Mouse (Mus musculus) heart, postnatal 4 days (tissue): ENCODE results near the gene Nrgn. TPM values are rescaled to one million over a fixed set of nuclear protein-coding genes. Genes with fewer than 3 reads are reported as not detected.

Experiments used
- DNase-seq: peaks from one replicate; pipeline ENCODE4 v3.0.0; 2021
- total RNA-seq, 2 experiments: library from RNA; stranded (reverse); gene quantifications; 2 replicates each; pipeline ENCODE4 v1.2.3; 2021

Gene Nrgn
- total RNA-seq, 2 experiments from 2014 or later, result 2.0 to 3.1 TPM

DNA sequence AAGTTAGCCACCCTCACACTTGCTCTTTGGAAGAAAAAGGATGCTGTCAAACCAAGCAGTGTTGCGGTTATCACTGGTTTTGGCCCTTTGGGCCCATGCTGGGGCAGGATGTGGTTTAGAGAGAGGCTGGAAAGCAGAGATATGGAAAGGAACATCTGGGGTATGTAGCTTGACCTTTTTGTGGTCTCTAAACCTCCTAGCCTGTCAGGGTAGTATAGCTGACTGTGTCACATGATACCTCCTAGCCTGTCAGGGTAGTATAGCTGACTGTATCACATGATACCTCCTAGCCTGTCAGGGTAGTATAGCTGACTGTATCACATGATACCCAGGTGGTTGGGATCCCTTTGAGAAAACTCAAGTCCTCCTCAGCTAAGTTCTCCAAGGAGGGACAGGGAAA is 1.6 kb upstream of the Nrgn start:
- DNase-seq, result no peak

- DNase-seq, result no peak
These were observed 763 bp downstream of the Nrgn start for GRCm38 (mm10) chr9:37551751-37552531.

- DNase-seq, result no peak
These were observed 2.3 kb downstream of the Nrgn start for GRCm38 (mm10) chr9:37550435-37550834.

GRCm38 (mm10) chr9:37546889-37547288 is 5.8 kb downstream of the Nrgn start:
- DNase-seq, result no peak

DNA sequence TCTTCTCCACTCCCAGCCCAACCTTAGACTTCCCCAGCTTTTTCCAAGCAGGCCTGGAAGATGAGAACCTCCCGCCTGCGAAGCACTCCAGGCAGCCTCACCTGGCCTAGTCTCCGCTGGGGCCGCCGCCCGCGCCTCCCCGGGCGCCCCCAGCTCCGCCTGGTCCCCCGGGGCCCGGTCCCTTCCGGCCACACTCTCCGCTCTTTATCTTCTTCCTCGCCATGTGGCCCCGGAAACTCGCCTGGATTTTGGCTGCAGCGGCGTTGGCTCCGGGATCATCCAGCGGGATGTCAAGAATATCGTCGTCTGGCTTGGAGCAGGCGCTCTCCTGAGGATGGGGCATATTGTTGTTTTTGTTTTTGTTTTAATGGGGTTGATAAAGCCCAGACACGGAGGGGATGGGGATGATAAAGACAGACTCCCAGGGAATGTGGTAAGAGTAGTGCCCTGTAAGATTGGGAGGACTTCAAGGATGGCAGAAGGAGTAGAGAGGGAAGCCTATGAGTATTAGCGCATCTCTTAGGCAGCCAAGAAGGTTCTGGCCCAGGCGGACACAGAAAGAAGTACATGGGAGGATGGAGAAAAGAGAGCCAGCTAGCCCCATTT is 6.8 kb downstream of the Nrgn start:
- no peak for DNase-seq

GRCm38 (mm10) chr9:37545166-37545610 is 7.5 kb downstream of the Nrgn start:
- no peak for DNase-seq

DNA sequence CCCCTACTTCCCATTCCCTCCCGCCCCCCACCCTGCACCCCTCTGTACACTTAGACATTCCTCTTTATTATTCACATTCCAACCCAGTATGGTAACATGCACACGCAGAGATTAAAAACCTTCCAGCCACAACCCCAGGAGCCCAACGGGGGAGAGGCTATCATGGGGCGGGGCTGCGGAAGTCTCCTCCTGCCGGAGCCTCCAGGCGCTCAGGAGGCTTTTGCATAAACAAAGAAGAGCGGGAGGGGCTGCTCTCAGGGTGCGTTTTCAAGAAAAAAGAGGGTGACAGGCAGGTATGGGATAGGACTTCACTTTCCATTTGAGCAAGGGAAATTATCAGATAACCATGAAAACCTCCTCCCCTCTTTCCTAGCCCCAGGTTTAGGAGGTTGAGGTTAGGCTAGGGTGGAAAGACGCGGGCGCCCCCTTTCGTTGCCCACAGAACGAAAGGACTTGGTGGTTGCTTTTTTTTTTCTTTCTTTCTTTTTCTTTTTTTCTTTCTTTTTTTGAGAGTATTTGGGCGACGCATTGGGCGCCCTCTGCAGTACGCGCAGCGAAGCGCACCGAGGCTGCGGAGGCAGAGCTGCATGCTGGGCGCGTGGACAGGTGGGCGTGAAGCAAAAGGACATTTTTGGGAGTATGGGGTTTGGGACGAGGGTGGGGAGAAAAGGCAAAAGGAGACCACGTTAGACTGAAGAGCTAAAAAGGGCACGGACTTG is 8.1 kb downstream of the Nrgn start:
- peak; percentile 79 for DNase-seq

- no peak for DNase-seq
These were observed 8.7 kb downstream of the Nrgn start for GRCm38 (mm10) chr9:37543869-37544440.

- no peak for DNase-seq
These were observed 10.7 kb downstream of the Nrgn start for GRCm38 (mm10) chr9:37541851-37542642.

- no peak for DNase-seq
These were observed 11.8 kb downstream of the Nrgn start for GRCm38 (mm10) chr9:37540701-37541575.

GRCm38 (mm10) chr9:37540226-37540625 is 12.5 kb downstream of the Nrgn start:
- DNase-seq, result no peak

DNA sequence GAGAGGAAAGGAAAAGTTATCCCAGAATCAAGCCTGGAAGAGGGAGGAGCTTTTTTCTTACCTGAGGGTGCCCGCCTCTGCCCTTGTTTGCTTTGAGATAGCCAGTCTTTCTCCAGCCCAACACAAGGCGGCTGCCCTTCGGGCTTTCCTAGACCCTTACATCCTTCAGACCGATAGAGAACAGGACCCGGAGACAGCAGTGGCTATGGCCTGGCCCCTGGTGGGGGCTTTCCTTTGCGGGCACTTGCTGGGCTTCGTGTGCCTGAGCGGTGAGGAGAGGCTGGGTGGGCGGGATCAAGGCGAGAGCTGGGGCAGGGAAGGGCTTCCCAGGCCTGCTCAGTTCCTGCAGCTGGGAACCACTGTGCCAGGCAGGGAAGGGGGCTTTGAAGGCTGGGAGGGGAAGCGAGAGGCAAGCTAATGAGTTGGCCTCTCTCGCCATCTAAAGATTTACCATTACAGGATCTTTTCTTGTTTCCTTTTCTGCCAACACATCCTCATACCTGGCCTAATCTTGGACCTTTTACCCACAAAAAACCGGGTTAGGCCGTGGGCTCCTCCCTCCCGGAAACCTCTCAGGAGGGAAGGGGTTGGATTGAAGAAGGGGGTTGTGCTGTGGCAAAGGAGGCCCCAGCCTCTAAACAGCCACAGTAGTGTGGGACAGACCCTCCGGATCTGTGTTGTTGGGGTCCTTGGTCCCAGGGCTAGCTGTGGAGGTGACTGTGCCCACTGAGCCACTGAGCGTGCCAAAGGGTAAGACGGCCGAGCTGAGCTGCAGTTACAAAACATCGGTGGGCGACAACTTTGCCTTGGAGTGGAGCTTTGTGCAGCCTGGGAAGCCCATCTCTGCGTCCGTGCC is 13.3 kb downstream of the Nrgn start, which contains the start of gene Vsig2:
TSS of gene Vsig2 (plus strand) at position 86 of the 856 bp plus-strand sequence.
- no peak for DNase-seq

- DNase-seq, result no peak
These were observed 14.9 kb downstream of the Nrgn start for GRCm38 (mm10) chr9:37537658-37538250.

GRCm38 (mm10) chr9:37536851-37537250 is 15.9 kb downstream of the Nrgn start:
- DNase-seq, result no peak

- DNase-seq, result peak; percentile 73
These were observed 21.6 kb downstream of the Nrgn start for GRCm38 (mm10) chr9:37530888-37531705.

- DNase-seq, result peak; percentile 82
These were observed 22.4 kb downstream of the Nrgn start for GRCm38 (mm10) chr9:37530031-37530887.

GRCm38 (mm10) chr9:37528225-37528970 is 24.3 kb downstream of the Nrgn start:
- DNase-seq, result no peak
